Mouse (Mus musculus): ENCODE data around the gene Rfc5. TPM values are rescaled to one million over a fixed set of nuclear protein-coding genes. Genes with fewer than 3 reads are reported as not detected.

Gene Rfc5
- polyA plus RNA-seq, 1 experiment from 2014 or later = 23.8 TPM

Other genes with a start within 250 kb of the Rfc5 start
- 1,002 and 1,074 TPM in 2 replicates for gene Pebp1, start 101.4 kb downstream of the Rfc5 start, polyA plus RNA-seq (2014; fragmentation: Nextera tagmentation; extraction: Ambion mirVana)
- gene Vsig10, start 70.0 kb downstream of the Rfc5 start, polyA plus RNA-seq (2014; fragmentation: Nextera tagmentation; extraction: Ambion mirVana) = 1.1 and 1.2 TPM in 2 replicates
- 281 and 293 TPM in 2 replicates for gene Wsb2, start 31.7 kb downstream of the Rfc5 start, polyA plus RNA-seq (2014; fragmentation: Nextera tagmentation; extraction: Ambion mirVana)
- gene Ksr2, start 25.0 kb upstream of the Rfc5 start, polyA plus RNA-seq (2014; fragmentation: Nextera tagmentation; extraction: Ambion mirVana) = 8.5 and 11.3 TPM in 2 replicates

Measured in neural tube, embryonic 14.5 days (tissue).